Mouse (Mus musculus) midbrain, embryonic 16.5 days (tissue): ENCODE measurements at regions not wholly inside any gene's neighbourhood (a gene's known extent, or its start where the extent isn't known, plus 50 kb on each side); places are given as distances from the start of the nearest gene placed in this dataset.
A peak's percentile ranks its signal among the peaks of the same experiment; 100 is the strongest.
"Not testable (repeated sequence)": the region's sequence is repeated elsewhere in the genome, so short reads cannot be mapped to it uniquely, and the experiment has no call there.

Experiments
- ATAC-seq: fragments of 200-750 bp; cut with Nextera tagmentation; 2 replicates; pipeline ENCODE4 v1.8.0; 2017; ENCODE audit warnings: moderate TSS enrichment
- H3K27ac ChIP-seq: fragments of 300-500 bp; sonication (generic); 2 replicates; pipeline ENCODE4 v1.5.1; 2014; ENCODE audit warnings: mild to moderate bottlenecking, low read length, mixed read lengths
- H3K27me3 ChIP-seq: fragments of 300-500 bp; sonication (generic); 2 replicates; pipeline ENCODE4 v1.6.1; 2014; ENCODE audit warnings: low read depth, low read length, mixed read lengths; ENCODE audit not compliant: control insufficient read depth, insufficient read depth
- H3K36me3 ChIP-seq: fragments of 300-500 bp; sonication (generic); 2 replicates; pipeline ENCODE4 v1.6.1; 2014; ENCODE audit warnings: mild to moderate bottlenecking, low read length, moderate library complexity, mixed read lengths; ENCODE audit not compliant: control insufficient read depth, insufficient read depth
- H3K4me1 ChIP-seq: fragments of 300-500 bp; sonication (generic); 2 replicates; pipeline ENCODE4 v1.6.1; 2014; ENCODE audit warnings: mild to moderate bottlenecking, low read length, mixed read lengths; ENCODE audit not compliant: control insufficient read depth, insufficient read depth
- H3K4me2 ChIP-seq: fragments of 300-500 bp; sonication (generic); 2 replicates; pipeline ENCODE4 v1.6.1; 2014; ENCODE audit warnings: mild to moderate bottlenecking, low read length, mixed read lengths
- H3K4me3 ChIP-seq: fragments of 300-500 bp; sonication (generic); 2 replicates; pipeline ENCODE4 v1.5.1; 2014; ENCODE audit warnings: low read depth, mild to moderate bottlenecking, low read length, moderate library complexity, mixed read lengths
- H3K9ac ChIP-seq: fragments of 300-500 bp; sonication (generic); 2 replicates; pipeline ENCODE4 v1.6.1; 2014; ENCODE audit warnings: low read depth, low read length, mixed read lengths
- H3K9me3 ChIP-seq: fragments of 300-500 bp; sonication (generic); replicated peaks from 2 replicates; pipeline ENCODE4 v1.6.1; 2014; ENCODE audit warnings: mild to moderate bottlenecking, low read length, mixed read lengths; ENCODE audit not compliant: control insufficient read depth, poor library complexity, severe bottlenecking
- WGBS: fragments of 180-500 bp; shearing (Covaris S2); extraction: QIAGEN DNeasy Blood & Tissue Kit; methylation state at CpG from one replicate; pipeline ENCODE4 v1.1.7; 2014; 5-methylcytosine and 5-hydroxymethylcytosine counted together

DNA sequence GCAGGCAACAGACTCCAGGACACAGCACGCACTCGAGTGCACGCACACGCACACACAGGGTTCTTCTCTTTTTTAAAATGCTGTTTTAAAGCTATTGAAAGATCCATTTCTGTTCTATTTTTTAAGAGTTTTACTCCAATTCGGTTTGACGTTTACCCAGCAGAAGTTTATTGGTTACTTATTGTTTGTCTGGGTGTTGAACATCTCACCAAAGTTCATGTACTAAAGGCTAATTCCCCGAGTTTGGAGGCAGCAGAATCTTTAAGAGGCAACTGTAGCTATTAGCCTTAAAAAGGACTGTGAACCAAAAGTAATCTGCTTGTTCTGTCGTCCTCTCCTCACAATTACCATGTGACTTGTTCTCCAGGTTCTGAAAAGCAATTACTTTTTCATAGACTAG is 263.0 kb upstream of the Nfia start:
- Histone ChIP-seq H3K4me3 (no peak overlapping the region), H3K4me2 (no peak overlapping the region), H3K4me1 (no peaks in the 10 kb centered on the region), H3K9ac (no peak overlapping the region), H3K9me3 (no peaks in the 10 kb centered on the region), H3K27ac (no peak overlapping the region), H3K27me3 (no peaks in the 10 kb centered on the region), H3K36me3 (no peaks in the 10 kb centered on the region)
- ATAC-seq, result no peak
- WGBS, result 85% methylated on average over 8 of the region's 8 CpGs

DNA sequence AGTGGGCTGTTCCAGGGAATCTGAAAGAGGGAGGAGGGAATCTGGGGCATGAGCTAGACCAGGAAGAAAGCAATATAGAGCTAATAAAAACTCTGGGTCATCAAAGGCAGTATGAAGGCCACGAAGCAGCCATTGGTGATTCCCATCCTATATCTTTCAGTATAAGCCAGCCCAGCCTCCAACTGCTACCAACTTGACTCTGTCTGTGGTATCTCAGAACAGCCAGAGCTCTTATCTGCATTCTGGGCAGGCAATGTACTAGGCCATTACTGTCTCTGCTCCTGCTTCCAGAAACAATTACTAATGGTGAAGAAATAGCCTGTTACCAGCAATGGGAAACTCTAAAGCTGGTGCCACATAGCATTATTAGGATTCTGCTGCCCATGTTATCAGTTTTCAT is 266.8 kb upstream of the Nfia start:
- Histone ChIP-seq H3K4me3 (no peak overlapping the region), H3K27me3 (no peaks in the 10 kb centered on the region), H3K36me3 (no peaks in the 10 kb centered on the region), H3K4me2 (no peak overlapping the region), H3K4me1 (no peaks in the 10 kb centered on the region), H3K9me3 (no peaks in the 10 kb centered on the region), H3K9ac (no peak overlapping the region), H3K27ac (no peak overlapping the region)
- no peak for ATAC-seq
- 96% methylated on average over 1 of the region's 1 CpGs for WGBS

DNA sequence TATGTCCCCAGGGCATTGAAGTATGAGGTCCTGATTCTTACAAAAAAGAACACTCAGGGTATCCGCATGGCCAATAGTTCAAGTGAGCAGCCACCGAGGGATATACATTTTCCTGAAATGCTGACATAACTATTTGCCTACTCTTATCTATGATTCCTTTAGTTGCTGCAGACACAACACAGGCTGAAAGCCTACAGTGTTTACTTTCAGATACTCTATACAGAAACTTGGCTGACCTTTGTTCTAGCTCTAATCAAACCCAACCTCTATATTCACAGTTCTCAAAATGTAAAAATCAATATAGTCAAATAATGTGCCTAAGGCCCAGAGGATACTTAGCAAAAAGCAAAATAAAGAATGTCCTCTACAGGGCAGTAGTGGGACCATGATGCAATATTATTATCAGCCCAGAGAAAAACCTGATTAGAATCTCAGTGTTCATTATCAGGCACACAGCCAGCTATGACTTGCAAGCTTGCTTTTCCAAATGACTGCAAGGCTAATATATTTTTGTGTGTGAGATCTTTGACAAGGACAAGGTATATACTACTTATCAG is 281.2 kb upstream of the Nfia start:
- H3K36me3 ChIP-seq, result no peaks in the 10 kb centered on the region
- H3K27ac ChIP-seq, result no peak overlapping the region
- H3K4me2 ChIP-seq, result no peak overlapping the region
- H3K4me3 ChIP-seq, result no peak overlapping the region
- ATAC-seq, result no peak
- H3K9me3 ChIP-seq, result no peaks in the 10 kb centered on the region
- no peak overlapping the region for H3K9ac ChIP-seq
- WGBS, result 88% methylated on average over 2 of the region's 2 CpGs
- H3K4me1 ChIP-seq, result no peaks in the 10 kb centered on the region
- H3K27me3 ChIP-seq, result no peaks in the 10 kb centered on the region

DNA sequence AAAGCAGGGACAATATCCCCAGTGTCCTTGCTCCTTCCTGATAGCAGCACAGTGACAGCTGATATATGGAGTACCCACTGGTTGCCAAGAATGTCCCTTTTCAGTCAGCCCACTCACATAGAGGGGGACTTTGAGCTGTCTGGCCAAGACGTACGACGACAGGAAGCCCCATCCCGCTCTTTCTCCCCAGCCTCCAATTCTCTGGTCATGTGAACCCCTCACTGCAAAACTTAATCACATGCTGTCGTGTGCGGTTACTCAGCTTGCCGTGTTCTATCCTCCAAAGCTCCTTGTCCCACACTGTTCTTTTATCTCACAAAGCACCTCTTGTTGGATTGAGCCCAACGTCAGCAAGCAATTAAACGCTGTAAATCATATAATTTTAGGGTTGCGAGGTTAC is 286.2 kb upstream of the Nfia start:
- no peak overlapping the region for H3K9ac ChIP-seq
- no peaks in the 10 kb centered on the region for H3K27me3 ChIP-seq
- no peak for ATAC-seq
- no peaks in the 10 kb centered on the region; the same call in 1 of the 2 replicates for H3K4me1 ChIP-seq
- H3K4me2 ChIP-seq, result no peak overlapping the region
- H3K36me3 ChIP-seq, result no peaks in the 10 kb centered on the region
- H3K9me3 ChIP-seq, result no peaks in the 10 kb centered on the region
- no peak overlapping the region for H3K27ac ChIP-seq
- no peak overlapping the region for H3K4me3 ChIP-seq
- WGBS, result 68% methylated on average over 10 of the region's 10 CpGs

DNA sequence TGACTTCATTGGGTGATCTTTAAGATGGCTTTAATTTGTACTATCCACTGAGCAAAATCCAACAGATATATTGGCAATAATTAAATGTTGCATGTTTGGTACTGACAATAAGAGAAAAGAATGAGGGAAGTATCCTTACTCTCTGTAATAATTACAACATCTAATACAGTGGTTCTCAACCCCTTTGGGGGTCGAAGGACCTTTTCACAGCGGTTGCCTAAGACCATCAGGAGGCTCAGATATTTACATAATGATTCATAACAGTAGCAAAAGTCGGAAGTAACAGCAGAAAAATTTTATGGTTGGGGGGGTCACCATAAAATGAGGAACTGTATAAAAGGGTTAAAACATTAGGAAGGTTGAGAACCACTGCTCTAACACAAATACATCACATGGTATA is 287.3 kb upstream of the Nfia start:
- 92% methylated on average over 3 of the region's 3 CpGs for WGBS
- Histone ChIP-seq H3K9me3 (no peaks in the 10 kb centered on the region), H3K27ac (no peak overlapping the region), H3K9ac (no peak overlapping the region), H3K4me1 (no peaks in the 10 kb centered on the region; the same call in 1 of the 2 replicates), H3K36me3 (no peaks in the 10 kb centered on the region), H3K27me3 (no peaks in the 10 kb centered on the region), H3K4me2 (no peak overlapping the region), H3K4me3 (no peak overlapping the region)
- no peak for ATAC-seq

DNA sequence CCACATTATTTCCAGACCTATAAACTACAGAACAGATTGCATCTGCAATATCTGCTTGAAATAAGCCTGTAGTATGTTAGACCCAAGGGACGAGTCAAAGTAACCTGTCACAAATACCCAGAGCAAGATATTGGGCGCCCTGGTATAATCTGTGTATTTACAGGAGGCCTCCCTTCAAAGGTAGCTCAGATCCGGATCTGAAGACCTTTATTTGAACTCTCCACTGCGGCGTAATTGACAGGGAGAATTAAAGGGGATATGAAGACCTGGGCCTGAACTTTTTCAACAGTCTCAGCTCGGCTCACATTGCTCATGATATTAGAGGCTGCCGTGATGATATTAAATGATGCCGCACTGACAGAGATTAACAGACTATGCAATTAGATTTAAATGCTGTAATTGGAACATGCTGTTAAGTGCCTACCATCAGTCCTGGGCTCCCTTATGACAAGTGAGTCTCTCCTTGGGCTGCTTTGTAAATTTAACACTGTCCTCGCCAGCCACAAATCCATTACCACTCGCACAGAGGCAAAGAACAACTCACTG is 289.8 kb upstream of the Nfia start:
- Histone ChIP-seq H3K36me3 (no peaks in the 10 kb centered on the region), H3K4me1 (no peaks in the 10 kb centered on the region; the same call in 1 of the 2 replicates), H3K27me3 (no peaks in the 10 kb centered on the region), H3K4me2 (no peak overlapping the region), H3K27ac (no peak overlapping the region), H3K9ac (no peak overlapping the region), H3K9me3 (no peaks in the 10 kb centered on the region), H3K4me3 (no peak overlapping the region)
- 70% methylated on average over 10 of the region's 10 CpGs for WGBS
- peak; percentile 45; the same call in 1 of the 2 replicates for ATAC-seq

DNA sequence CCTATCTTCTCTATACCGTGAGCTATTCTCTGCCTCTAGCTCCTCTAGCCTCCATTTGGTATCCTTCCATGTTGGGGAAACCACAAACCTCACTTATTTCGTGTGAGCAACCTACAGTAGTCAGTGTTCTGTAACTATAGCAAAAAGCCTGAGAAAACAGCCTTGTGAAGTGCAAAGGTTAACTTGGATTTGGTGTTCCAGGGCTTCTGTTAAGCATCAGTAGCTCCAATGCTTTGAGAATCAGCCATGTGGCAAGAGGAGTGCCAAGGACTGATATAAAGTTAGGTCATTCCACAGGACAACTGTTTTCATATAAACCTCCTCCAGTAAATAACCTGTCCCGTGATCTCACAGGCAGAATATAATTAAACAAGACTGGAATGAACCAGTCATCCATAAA is 290.7 kb upstream of the Nfia start:
- 89% methylated on average over 3 of the region's 3 CpGs for WGBS
- Histone ChIP-seq H3K9me3 (no peaks in the 10 kb centered on the region), H3K27me3 (no peaks in the 10 kb centered on the region), H3K9ac (no peak overlapping the region), H3K36me3 (no peaks in the 10 kb centered on the region), H3K27ac (no peak overlapping the region), H3K4me3 (no peak overlapping the region), H3K4me2 (no peak overlapping the region), H3K4me1 (peaks cover 2% of the 10 kb centered on the region; the same call in 1 of the 2 replicates)
- no peak for ATAC-seq

DNA sequence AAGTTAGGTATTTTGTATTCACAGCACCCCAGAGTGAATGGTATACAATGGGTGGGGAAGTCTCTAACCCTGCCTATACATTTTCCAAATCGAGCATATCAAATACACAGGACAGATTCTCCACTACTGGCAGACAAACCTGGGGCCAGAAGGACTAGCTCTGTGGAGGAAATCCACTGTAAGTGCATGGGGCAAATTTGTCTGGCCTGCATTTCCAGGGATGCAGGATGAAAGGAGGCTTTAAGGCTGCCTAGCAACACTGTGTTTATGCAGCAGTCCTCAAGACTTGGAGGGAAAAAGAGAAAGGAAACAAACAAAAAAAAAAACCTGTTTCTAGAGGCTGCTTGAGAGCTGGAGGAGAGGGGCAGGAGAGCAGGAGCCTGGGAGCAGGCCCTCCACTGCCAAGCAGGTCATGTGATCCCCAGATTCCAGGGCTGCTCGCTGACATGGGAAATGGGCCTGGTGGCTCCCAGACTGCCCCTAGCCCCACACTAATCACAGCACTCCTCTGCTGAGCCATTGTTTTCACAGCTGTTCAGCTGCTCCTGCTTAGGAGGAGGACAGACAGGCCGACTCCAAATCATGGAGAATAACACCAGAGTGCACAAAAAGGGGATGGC is 293.7 kb upstream of the Gm10192 start:
- Histone ChIP-seq H3K27me3 (no peaks in the 10 kb centered on the region), H3K9ac (no peak overlapping the region), H3K4me2 (no peak overlapping the region), H3K9me3 (no peaks in the 10 kb centered on the region), H3K27ac (peak overlapping the region; percentile 56), H3K4me1 (peaks cover 7% of the 10 kb centered on the region; the same call in 1 of the 2 replicates), H3K4me3 (no peak overlapping the region), H3K36me3 (no peaks in the 10 kb centered on the region)
- peak; percentile 95 for ATAC-seq
- 2% methylated on average over 3 of the region's 3 CpGs for WGBS

DNA sequence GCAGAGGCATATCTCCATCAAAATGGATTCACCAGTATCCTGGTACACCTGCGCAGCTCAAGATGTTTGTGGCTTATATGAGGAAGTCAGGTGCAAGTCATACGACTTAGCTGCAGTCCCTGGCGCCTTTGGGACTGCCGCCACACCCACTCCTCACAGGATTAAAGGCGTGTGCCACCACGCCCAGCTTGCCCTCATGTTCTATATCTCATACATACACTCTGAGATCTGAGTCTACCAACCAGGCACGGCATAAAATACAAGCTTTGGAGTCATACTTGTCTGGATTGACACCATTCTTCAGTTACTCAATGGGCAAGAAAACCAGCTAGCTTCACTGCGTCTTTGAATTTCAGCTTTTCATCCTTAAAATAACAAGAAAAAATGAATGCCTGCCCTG is 290.5 kb upstream of the Gm10192 start:
- not testable (repeated sequence) for H3K27ac ChIP-seq, H3K9me3 ChIP-seq, H3K4me1 ChIP-seq, H3K4me2 ChIP-seq, ATAC-seq, H3K36me3 ChIP-seq, H3K9ac ChIP-seq, H3K27me3 ChIP-seq, H3K4me3 ChIP-seq
- WGBS, result 99% methylated on average over 8 of the region's 8 CpGs
